Mouse (Mus musculus) ovary, adult 18-20 months (tissue): ENCODE data around the gene Sppl3.

Experiments used
- DNase-seq: peaks from one replicate; pipeline ENCODE4 v3.0.0; 2022; ENCODE audit warnings: low spot score, mixed read lengths

Sppl3 gene

GRCm38 (mm10) chr5:115010577-115011216 lies at the start of gene Sppl3:
Gene Sppl3, plus strand, starts transcription at chr5:115011137.
- peak; percentile 86 for DNase-seq

GRCm38 (mm10) chr5:114961590-114962360 lies 49.2 kb upstream of the Sppl3 start:
- no peak for DNase-seq

- no peak for DNase-seq
These were observed 46.5 kb upstream of the Sppl3 start for GRCm38 (mm10) chr5:114964315-114964966.

GRCm38 (mm10) chr5:114964967-114965898 lies 45.7 kb upstream of the Sppl3 start:
- no peak for DNase-seq

GRCm38 (mm10) chr5:114967523-114968268 lies 43.2 kb upstream of the Sppl3 start:
- DNase-seq, result no peak

GRCm38 (mm10) chr5:114968651-114969050 lies 42.3 kb upstream of the Sppl3 start:
- no peak for DNase-seq

- no peak for DNase-seq
These were observed 41.9 kb upstream of the Sppl3 start for GRCm38 (mm10) chr5:114969064-114969463.

GRCm38 (mm10) chr5:114969609-114970215 lies 41.2 kb upstream of the Sppl3 start:
- DNase-seq, result no peak

GRCm38 (mm10) chr5:114970824-114971227 lies 40.1 kb upstream of the Sppl3 start, which contains the start of gene Hnf1a:
Gene Hnf1a, minus strand, starts transcription at chr5:114971094.
- no peak for DNase-seq

- no peak for DNase-seq
These were observed 38.7 kb upstream of the Sppl3 start for GRCm38 (mm10) chr5:114972201-114972600.

GRCm38 (mm10) chr5:114973131-114973530 lies 37.8 kb upstream of the Sppl3 start:
- DNase-seq, result no peak

- no peak for DNase-seq
These were observed 34.0 kb upstream of the Sppl3 start for GRCm38 (mm10) chr5:114976935-114977334.

GRCm38 (mm10) chr5:114978473-114978872 lies 32.5 kb upstream of the Sppl3 start:
- no peak for DNase-seq

GRCm38 (mm10) chr5:114978888-114979249 lies 32.1 kb upstream of the Sppl3 start:
- DNase-seq, result no peak

- peak; percentile 44 for DNase-seq
These were observed 31.5 kb upstream of the Sppl3 start for GRCm38 (mm10) chr5:114979250-114980121.

- DNase-seq, result no peak
These were observed 30.7 kb upstream of the Sppl3 start for GRCm38 (mm10) chr5:114980122-114980748.

- no peak for DNase-seq
These were observed 28.9 kb upstream of the Sppl3 start for GRCm38 (mm10) chr5:114982001-114982400.

- no peak for DNase-seq
These were observed 25.9 kb upstream of the Sppl3 start for GRCm38 (mm10) chr5:114985074-114985473.

- no peak for DNase-seq
These were observed 14.5 kb upstream of the Sppl3 start for GRCm38 (mm10) chr5:114996447-114996846.
